Mouse (Mus musculus) brain, embryonic 14.5 days (tissue): ENCODE data around the gene Ugt1a8.

Source experiments
- CTCF ChIP-seq: fragments of 200-500 bp; IDR thresholded peaks from 2 replicates; pipeline ENCODE4 v1.5.1; 2012; ENCODE audit warnings: inconsistent platforms, mild to moderate bottlenecking, moderate library complexity, borderline replicate concordance; ENCODE audit not compliant: insufficient read depth, insufficient read length; ENCODE audit errors: extremely low read depth
- POLR2A ChIP-seq: fragments of 200-500 bp; IDR thresholded peaks from 2 replicates; pipeline ENCODE4 v1.6.1; 2012; ENCODE audit warnings: mild to moderate bottlenecking, inconsistent platforms, borderline replicate concordance; ENCODE audit not compliant: poor library complexity, insufficient read depth, insufficient read length, severe bottlenecking; ENCODE audit errors: extremely low read depth

- TF ChIP-seq CTCF (no peak), POLR2A (no peak)
These were observed 158.8 kb downstream of the Ugt1a8 start for GRCm38 (mm10) chr1:88246386-88246785.
